Mouse (Mus musculus): ENCODE data around the gene Prkg1. TPM values are rescaled to one million over a fixed set of nuclear protein-coding genes. Genes with fewer than 3 reads are reported as not detected.

Prkg1 gene
- polyA plus RNA-seq, 1 experiment from 2014 or later: 6.0 TPM

- no peak overlapping the region for H3K4me2 ChIP-seq
- 0 out of 2 replicates have a peak, but pooled peaks cover 3% of the 10 kb centered on the region for H3K4me1 ChIP-seq (ENCODE audit: insufficient read depth)
- H3K4me3 ChIP-seq (ENCODE audit: low read depth, low read length): no peak overlapping the region
- WGBS: 61% methylated on average over 1 of the region's 1 CpGs
- TF ChIP-seq CTCF (IDR thresholded peaks at IDR 0.05; ENCODE audit: low read depth): no peak
- no peaks in the 10 kb centered on the region for H3K9me3 ChIP-seq (ENCODE audit: low read depth, low read length)
- H3K27ac ChIP-seq (ENCODE audit: low read depth): no peak overlapping the region
- DNase-seq: no peak
- no peaks in the 10 kb centered on the region for H3K27me3 ChIP-seq (ENCODE audit: insufficient read depth, low read length)
- H3K36me3 ChIP-seq (ENCODE audit: insufficient read depth): no peaks in the 10 kb centered on the region
- ATAC-seq (ENCODE audit: insufficient read depth): no peak
- no peak overlapping the region for H3K9ac ChIP-seq
Observed at GRCm38 (mm10) chr19:31658751-31659397, 106.0 kb downstream of the Prkg1 start.

- H3K36me3 ChIP-seq (ENCODE audit: insufficient read depth): no peaks in the 10 kb centered on the region
- H3K9ac ChIP-seq: no peak overlapping the region
- peak overlapping the region; percentile 88 for H3K27ac ChIP-seq (ENCODE audit: low read depth)
- H3K4me2 ChIP-seq: peak overlapping the region; percentile 43
- no peaks in the 10 kb centered on the region for H3K9me3 ChIP-seq (ENCODE audit: low read depth, low read length)
- no peak overlapping the region for H3K4me3 ChIP-seq (ENCODE audit: low read depth, low read length)
- no peaks in the 10 kb centered on the region for H3K27me3 ChIP-seq (ENCODE audit: insufficient read depth, low read length)
- DNase-seq (peak; percentile 67), ATAC-seq (ENCODE audit: insufficient read depth) (peak; percentile 90)
- WGBS: 37% methylated on average over 7 of the region's 7 CpGs
- no peaks in the 10 kb centered on the region for H3K4me1 ChIP-seq (ENCODE audit: insufficient read depth)
- no peak for TF ChIP-seq CTCF (IDR thresholded peaks at IDR 0.05; ENCODE audit: low read depth)
Observed at GRCm38 (mm10) chr19:31656256-31656655, 108.6 kb downstream of the Prkg1 start.

- H3K9ac ChIP-seq: no peak overlapping the region
- no peaks in the 10 kb centered on the region for H3K9me3 ChIP-seq (ENCODE audit: low read depth, low read length)
- TF ChIP-seq CTCF (IDR thresholded peaks at IDR 0.05; ENCODE audit: low read depth): no peak
- no peak overlapping the region for H3K4me3 ChIP-seq (ENCODE audit: low read depth, low read length)
- DNase-seq: peak; percentile 73
- H3K27me3 ChIP-seq (ENCODE audit: insufficient read depth, low read length): no peaks in the 10 kb centered on the region
- H3K36me3 ChIP-seq (ENCODE audit: insufficient read depth): no peaks in the 10 kb centered on the region
- no peaks in the 10 kb centered on the region for H3K4me1 ChIP-seq (ENCODE audit: insufficient read depth)
- peak overlapping the region; percentile 43 for H3K4me2 ChIP-seq
- ATAC-seq (ENCODE audit: insufficient read depth): peak; percentile 74; the same call in 1 of the 2 replicates
- WGBS: 31% methylated on average over 7 of the region's 7 CpGs
- peak overlapping the region; percentile 88 for H3K27ac ChIP-seq (ENCODE audit: low read depth)
Observed at GRCm38 (mm10) chr19:31655826-31656225, 109.0 kb downstream of the Prkg1 start.

- no peak for TF ChIP-seq CTCF (IDR thresholded peaks at IDR 0.05; ENCODE audit: low read depth)
- no peak overlapping the region for H3K4me2 ChIP-seq
- no peaks in the 10 kb centered on the region for H3K9me3 ChIP-seq (ENCODE audit: low read depth, low read length)
- DNase-seq: no peak
- no peak for ATAC-seq (ENCODE audit: insufficient read depth)
- no peak overlapping the region for H3K4me3 ChIP-seq (ENCODE audit: low read depth, low read length)
- H3K27ac ChIP-seq (ENCODE audit: low read depth): no peak overlapping the region
- no peaks in the 10 kb centered on the region for H3K27me3 ChIP-seq (ENCODE audit: insufficient read depth, low read length)
- no peaks in the 10 kb centered on the region for H3K4me1 ChIP-seq (ENCODE audit: insufficient read depth)
- no peaks in the 10 kb centered on the region for H3K36me3 ChIP-seq (ENCODE audit: insufficient read depth)
- 88% methylated on average over 6 of the region's 6 CpGs for WGBS
- H3K9ac ChIP-seq: no peak overlapping the region
Observed at GRCm38 (mm10) chr19:31654022-31654421, 110.8 kb downstream of the Prkg1 start.

GRCm38 (mm10) chr19:31650452-31650851, 114.4 kb downstream of the Prkg1 start:
- no peaks in the 10 kb centered on the region for H3K4me1 ChIP-seq (ENCODE audit: insufficient read depth)

GRCm38 (mm10) chr19:31647492-31647891, 117.3 kb downstream of the Prkg1 start:
- DNase-seq: no peak
- no peak overlapping the region for H3K4me2 ChIP-seq
- H3K27me3 ChIP-seq (ENCODE audit: insufficient read depth, low read length): no peaks in the 10 kb centered on the region
- H3K27ac ChIP-seq (ENCODE audit: low read depth): no peak overlapping the region
- no peak for TF ChIP-seq CTCF (IDR thresholded peaks at IDR 0.05; ENCODE audit: low read depth)
- WGBS: 54% methylated on average over 2 of the region's 2 CpGs
- H3K9me3 ChIP-seq (ENCODE audit: low read depth, low read length): no peaks in the 10 kb centered on the region
- H3K4me3 ChIP-seq (ENCODE audit: low read depth, low read length): no peak overlapping the region
- H3K9ac ChIP-seq: no peak overlapping the region
- no peaks in the 10 kb centered on the region for H3K4me1 ChIP-seq (ENCODE audit: insufficient read depth)
- no peak for ATAC-seq (ENCODE audit: insufficient read depth)
- H3K36me3 ChIP-seq (ENCODE audit: insufficient read depth): no peaks in the 10 kb centered on the region

More at GRCm38 (mm10) chr19:31650452-31650851, 114.4 kb downstream of the Prkg1 start:
- no peak overlapping the region for H3K4me3 ChIP-seq (ENCODE audit: low read depth, low read length)
- WGBS: 88% methylated on average over 4 of the region's 4 CpGs
- TF ChIP-seq CTCF (IDR thresholded peaks at IDR 0.05; ENCODE audit: low read depth): no peak
- H3K27ac ChIP-seq (ENCODE audit: low read depth): no peak overlapping the region
- H3K36me3 ChIP-seq (ENCODE audit: insufficient read depth): no peaks in the 10 kb centered on the region
- no peak overlapping the region for H3K4me2 ChIP-seq
- no peak for DNase-seq
- no peak for ATAC-seq (ENCODE audit: insufficient read depth)
- no peaks in the 10 kb centered on the region for H3K9me3 ChIP-seq (ENCODE audit: low read depth, low read length)
- H3K27me3 ChIP-seq (ENCODE audit: insufficient read depth, low read length): no peaks in the 10 kb centered on the region
- H3K9ac ChIP-seq: no peak overlapping the region

GRCm38 (mm10) chr19:31630899-31631869, 133.6 kb downstream of the Prkg1 start:
- Histone ChIP-seq H3K4me2 (no peak overlapping the region), H3K27ac (ENCODE audit: low read depth) (no peak overlapping the region)
- WGBS: 84% methylated on average over 8 of the region's 8 CpGs

More at GRCm38 (mm10) chr19:31630899-31631869, 133.6 kb downstream of the Prkg1 start:
- Histone ChIP-seq H3K4me3 (ENCODE audit: low read depth, low read length) (no peak overlapping the region), H3K4me1 (ENCODE audit: insufficient read depth) (no peaks in the 10 kb centered on the region), H3K9me3 (ENCODE audit: low read depth, low read length) (no peaks in the 10 kb centered on the region), H3K27me3 (ENCODE audit: insufficient read depth, low read length) (no peaks in the 10 kb centered on the region), H3K36me3 (ENCODE audit: insufficient read depth) (no peaks in the 10 kb centered on the region), H3K9ac (no peak overlapping the region)
- TF ChIP-seq CTCF (IDR thresholded peaks at IDR 0.05; ENCODE audit: low read depth): no peak
- ATAC-seq (ENCODE audit: insufficient read depth): no peak
- no peak for DNase-seq
